Mouse (Mus musculus) C2C12 (cell line): Measurements from ENCODE around the gene Tyms. TPM values are rescaled to one million over a fixed set of nuclear protein-coding genes. Genes with fewer than 3 reads are reported as not detected.
"Not testable (repeated sequence)": the region's sequence is repeated elsewhere in the genome, so short reads cannot be mapped to it uniquely, and the experiment has no call there.

Experiments used
- H3K27me3 ChIP-seq: one replicate; pipeline ENCODE4 v1.6.1; 2011; ENCODE audit not compliant: control insufficient read depth, insufficient read depth, insufficient read length
- H3K36me3 ChIP-seq: one replicate; pipeline ENCODE4 v1.6.1; 2011; ENCODE audit not compliant: control insufficient read depth, insufficient read depth
- H3K4me3 ChIP-seq: one replicate; pipeline ENCODE4 v1.5.1; 2011; ENCODE audit warnings: mild to moderate bottlenecking, control low read depth; ENCODE audit not compliant: poor library complexity, insufficient read depth, severe bottlenecking
- H3K79me2 ChIP-seq: one replicate; pipeline ENCODE4 v1.6.1; 2011; ENCODE audit not compliant: control insufficient read depth, insufficient read depth
- H3K79me3 ChIP-seq: one replicate; pipeline ENCODE4 v1.6.1; 2011; ENCODE audit warnings: low read depth, control low read depth
- H3ac ChIP-seq: one replicate; pipeline ENCODE3; 2011; ENCODE audit warnings: low read depth; ENCODE audit not compliant: control insufficient read depth, insufficient read length
- CEBPB ChIP-seq: IDR thresholded peaks from one replicate; pipeline ENCODE4 v1.6.1; 2011; ENCODE audit warnings: low read depth, mild to moderate bottlenecking, control low read depth, moderate library complexity
- CTCF ChIP-seq: IDR thresholded peaks from one replicate; pipeline ENCODE4 v1.5.1; 2011; ENCODE audit not compliant: control insufficient read depth, insufficient read depth, insufficient read length
- FOSL1 ChIP-seq: IDR thresholded peaks from one replicate; pipeline ENCODE4 v1.8.0; 2011; ENCODE audit warnings: mild to moderate bottlenecking, low read length; ENCODE audit not compliant: poor library complexity, insufficient read depth, severe bottlenecking
- MAX ChIP-seq: IDR thresholded peaks from one replicate; pipeline ENCODE4 v1.6.1; 2011; ENCODE audit warnings: mild to moderate bottlenecking, control low read depth
- MYOD1 ChIP-seq: IDR thresholded peaks from one replicate; pipeline ENCODE4 v1.6.1; 2011; ENCODE audit warnings: low read depth; ENCODE audit not compliant: control insufficient read depth, insufficient read length
- MYOG ChIP-seq: IDR thresholded peaks from one replicate; pipeline ENCODE4 v1.6.1; 2011; ENCODE audit not compliant: control insufficient read depth, insufficient read length; ENCODE audit errors: extremely low read depth
- USF1 ChIP-seq: IDR thresholded peaks from one replicate; pipeline ENCODE4 v1.6.1; 2011; ENCODE audit warnings: low read depth, mild to moderate bottlenecking, control low read depth, moderate library complexity
- polyA plus RNA-seq: library from polyadenylated mRNA; unstranded; fragments of >200 nt; fragmentation: generic; extraction: Trizol; gene quantifications from one replicate; pipeline ENCODE4 v1.2.1, GENCODE M21; 2012; ENCODE audit warnings: missing spikeins

Tyms gene
- polyA plus RNA-seq, 1 experiment = 141 TPM

DNA sequence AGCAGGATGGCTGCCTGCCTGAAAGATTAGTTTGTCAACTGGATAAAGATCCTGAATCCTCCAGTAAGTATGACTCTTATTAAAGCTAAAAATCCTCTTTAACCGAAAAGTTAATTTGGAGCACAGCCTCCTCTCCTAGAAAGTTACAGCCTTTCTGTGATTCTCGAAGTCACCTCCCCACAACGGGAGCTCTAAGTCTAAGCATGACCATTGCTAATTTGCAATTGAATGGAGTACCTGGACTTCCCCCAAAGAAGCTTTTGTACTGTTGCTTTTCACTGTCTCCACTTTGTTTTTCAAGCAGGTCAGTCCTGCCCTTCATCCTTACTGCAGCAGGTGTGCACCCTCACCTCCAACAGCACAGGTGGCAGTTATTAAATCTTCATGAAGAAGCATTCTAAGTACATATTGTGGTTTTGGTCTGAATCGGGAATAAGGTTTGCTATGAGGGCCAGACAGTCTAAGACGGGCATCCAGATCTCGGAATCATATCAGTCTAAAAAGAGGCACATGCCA is 15.1 kb downstream of the Tyms start:
- H3ac ChIP-seq = no peak overlapping the region
- H3K79me3 ChIP-seq = no peaks in the 10 kb centered on the region
- H3K36me3 ChIP-seq = peaks cover 45% of the 10 kb centered on the region
- H3K4me3 ChIP-seq = no peak overlapping the region
- TF ChIP-seq CEBPB (no peak), MYOG (no peak), CTCF (no peak), FOSL1 (no peak), MYOD1 (no peak), MAX (no peak), USF1 (no peak)
- no peaks in the 10 kb centered on the region for H3K27me3 ChIP-seq
- no peaks in the 10 kb centered on the region for H3K79me2 ChIP-seq

DNA sequence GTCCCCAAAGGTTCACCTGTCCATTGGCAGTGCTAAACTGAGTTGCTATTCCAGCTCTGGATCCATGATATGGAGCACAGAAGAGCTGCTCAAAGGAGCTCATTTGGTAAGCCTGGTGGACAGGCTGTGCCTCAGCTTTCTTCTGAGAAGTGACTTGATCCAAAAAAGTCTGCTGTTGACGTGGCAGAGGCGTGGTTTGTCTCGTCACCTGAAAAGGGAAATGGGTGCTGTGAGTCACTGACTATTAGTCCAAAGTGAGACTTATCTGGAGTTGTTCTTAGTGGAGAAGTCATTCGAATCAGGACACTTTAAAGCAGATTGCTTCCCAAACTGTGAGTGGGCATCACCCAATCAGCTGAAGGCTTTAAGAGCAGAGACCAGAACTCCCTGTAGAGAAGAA is 33.6 kb downstream of the Tyms start:
- H3ac ChIP-seq, H3K79me2 ChIP-seq, H3K27me3 ChIP-seq, H3K79me3 ChIP-seq, H3K36me3 ChIP-seq, H3K4me3 ChIP-seq: not testable (repeated sequence)

GRCm38 (mm10) chr5:30039324-30039723 is 34.1 kb downstream of the Tyms start:
- not testable (repeated sequence) for H3K79me3 ChIP-seq, H3ac ChIP-seq, H3K79me2 ChIP-seq, H3K36me3 ChIP-seq, H3K4me3 ChIP-seq, H3K27me3 ChIP-seq

- not testable (repeated sequence) for H3K79me3 ChIP-seq, H3K79me2 ChIP-seq, H3K36me3 ChIP-seq, H3ac ChIP-seq, H3K4me3 ChIP-seq, H3K27me3 ChIP-seq
Observed at GRCm38 (mm10) chr5:30037111-30037510, 36.3 kb downstream of the Tyms start.

GRCm38 (mm10) chr5:30035862-30036261 is 37.6 kb downstream of the Tyms start:
- not testable (repeated sequence) for H3K79me2 ChIP-seq, H3ac ChIP-seq, H3K4me3 ChIP-seq, H3K27me3 ChIP-seq, H3K79me3 ChIP-seq, H3K36me3 ChIP-seq

- H3ac ChIP-seq = no peak overlapping the region
- no peak overlapping the region for H3K4me3 ChIP-seq
- H3K79me2 ChIP-seq = no peaks in the 10 kb centered on the region
- H3K36me3 ChIP-seq = no peaks in the 10 kb centered on the region
- TF ChIP-seq FOSL1 = no peak
- TF ChIP-seq MAX = no peak
- peak; percentile 71 for TF ChIP-seq CEBPB
- no peak for TF ChIP-seq USF1
- no peak for TF ChIP-seq MYOG
- H3K27me3 ChIP-seq = no peaks in the 10 kb centered on the region
- no peaks in the 10 kb centered on the region for H3K79me3 ChIP-seq
Observed at GRCm38 (mm10) chr5:30014580-30014979, 58.8 kb downstream of the Tyms start.

GRCm38 (mm10) chr5:30012726-30013503 is 60.5 kb downstream of the Tyms start, which contains the start of gene Il6:
Gene Il6, plus strand, starts transcription at chr5:30013114.
- H3K79me2 ChIP-seq = no peaks in the 10 kb centered on the region
- TF ChIP-seq MYOG (no peak), CEBPB (peak; percentile 74), CTCF (peak; percentile 4)

More at GRCm38 (mm10) chr5:30012726-30013503, 60.5 kb downstream of the Tyms start, which contains the start of gene Il6:
- Histone ChIP-seq H3K79me3 (no peaks in the 10 kb centered on the region), H3K36me3 (no peaks in the 10 kb centered on the region), H3K4me3 (no peak within 1 kb of the TSS), H3ac (no peak within 1 kb of the TSS), H3K27me3 (no peaks in the 10 kb centered on the region)

Other genes starting within 250 kb of the Tyms start
- gene Il6, start 60.5 kb downstream of the Tyms start, polyA plus RNA-seq = 0.13 TPM
- 0.33 TPM for gene Garem2, start 31.5 kb upstream of the Tyms start, polyA plus RNA-seq
- gene 3110082J24Rik, start 32.5 kb upstream of the Tyms start, polyA plus RNA-seq = 0.14 TPM
- gene Hadha, start 81.5 kb upstream of the Tyms start, polyA plus RNA-seq = 65.9 TPM
- gene Hadhb, start 81.6 kb upstream of the Tyms start, polyA plus RNA-seq = 43.2 TPM
- gene Adgrf3, start 132.1 kb upstream of the Tyms start, polyA plus RNA-seq = not detected
- gene Selenoi, start 159.0 kb upstream of the Tyms start, polyA plus RNA-seq = 15.0 TPM
- gene Drc1, start 207.8 kb upstream of the Tyms start, polyA plus RNA-seq = 0.01 TPM